Mouse (Mus musculus): ENCODE measurements around the gene Vpreb3. TPM values are rescaled to one million over a fixed set of nuclear protein-coding genes. Genes with fewer than 3 reads are reported as not detected.

Gene Vpreb3
- total RNA-seq (2017), result 0.87 to 5.0 TPM (median 1.2 TPM) in 3 replicates

GRCm38 (mm10) chr10:75942736-75943477 lies at the start of gene Vpreb3:
Vpreb3 (plus strand) TSS chr10:75943057.
- ATAC-seq (replicated peaks; ENCODE audit: insufficient number of reproducible peaks, low FRiP score, low TSS enrichment, poor library complexity, severe bottlenecking), result no peak

- peak; percentile 98 for ATAC-seq (replicated peaks; ENCODE audit: insufficient number of reproducible peaks, low FRiP score, low TSS enrichment, poor library complexity, severe bottlenecking)
Observed at GRCm38 (mm10) chr10:75893089-75893750, 49.6 kb upstream of the Vpreb3 start, which contains the start of gene Derl3. Derl3 (plus strand) TSS chr10:75893413.

- no peak for ATAC-seq (replicated peaks; ENCODE audit: insufficient number of reproducible peaks, low FRiP score, low TSS enrichment, poor library complexity, severe bottlenecking)
Observed at GRCm38 (mm10) chr10:75894601-75895000, 48.3 kb upstream of the Vpreb3 start.

- no peak for ATAC-seq (replicated peaks; ENCODE audit: insufficient number of reproducible peaks, low FRiP score, low TSS enrichment, poor library complexity, severe bottlenecking)
Observed at GRCm38 (mm10) chr10:75895730-75896129, 47.1 kb upstream of the Vpreb3 start.

- no peak for ATAC-seq (replicated peaks; ENCODE audit: insufficient number of reproducible peaks, low FRiP score, low TSS enrichment, poor library complexity, severe bottlenecking)
Observed at GRCm38 (mm10) chr10:75896208-75896607, 46.6 kb upstream of the Vpreb3 start.

GRCm38 (mm10) chr10:75897373-75897772 lies 45.5 kb upstream of the Vpreb3 start:
- ATAC-seq (replicated peaks; ENCODE audit: insufficient number of reproducible peaks, low FRiP score, low TSS enrichment, poor library complexity, severe bottlenecking), result no peak

- no peak for ATAC-seq (replicated peaks; ENCODE audit: insufficient number of reproducible peaks, low FRiP score, low TSS enrichment, poor library complexity, severe bottlenecking)
Observed at GRCm38 (mm10) chr10:75898039-75898564, 44.8 kb upstream of the Vpreb3 start.

GRCm38 (mm10) chr10:75898846-75899245 lies 44.0 kb upstream of the Vpreb3 start:
- ATAC-seq (replicated peaks; ENCODE audit: insufficient number of reproducible peaks, low FRiP score, low TSS enrichment, poor library complexity, severe bottlenecking), result no peak

- ATAC-seq (replicated peaks; ENCODE audit: insufficient number of reproducible peaks, low FRiP score, low TSS enrichment, poor library complexity, severe bottlenecking), result no peak
Observed at GRCm38 (mm10) chr10:75904391-75904790, 38.5 kb upstream of the Vpreb3 start.

- no peak for ATAC-seq (replicated peaks; ENCODE audit: insufficient number of reproducible peaks, low FRiP score, low TSS enrichment, poor library complexity, severe bottlenecking)
Observed at GRCm38 (mm10) chr10:75906882-75907281, 36.0 kb upstream of the Vpreb3 start.

GRCm38 (mm10) chr10:75910698-75911097 lies 32.2 kb upstream of the Vpreb3 start:
- no peak for ATAC-seq (replicated peaks; ENCODE audit: insufficient number of reproducible peaks, low FRiP score, low TSS enrichment, poor library complexity, severe bottlenecking)

GRCm38 (mm10) chr10:75913013-75913589 lies 29.8 kb upstream of the Vpreb3 start:
- ATAC-seq (replicated peaks; ENCODE audit: insufficient number of reproducible peaks, low FRiP score, low TSS enrichment, poor library complexity, severe bottlenecking), result no peak

GRCm38 (mm10) chr10:75915557-75915956 lies 27.3 kb upstream of the Vpreb3 start:
- ATAC-seq (replicated peaks; ENCODE audit: insufficient number of reproducible peaks, low FRiP score, low TSS enrichment, poor library complexity, severe bottlenecking), result no peak

- ATAC-seq (replicated peaks; ENCODE audit: insufficient number of reproducible peaks, low FRiP score, low TSS enrichment, poor library complexity, severe bottlenecking), result no peak
Observed at GRCm38 (mm10) chr10:75916840-75917239, 26.0 kb upstream of the Vpreb3 start.

GRCm38 (mm10) chr10:75919026-75919425 lies 23.8 kb upstream of the Vpreb3 start:
- no peak for ATAC-seq (replicated peaks; ENCODE audit: insufficient number of reproducible peaks, low FRiP score, low TSS enrichment, poor library complexity, severe bottlenecking)

- peak; percentile 77 for ATAC-seq (replicated peaks; ENCODE audit: insufficient number of reproducible peaks, low FRiP score, low TSS enrichment, poor library complexity, severe bottlenecking)
Observed at GRCm38 (mm10) chr10:75921026-75921725, 21.7 kb upstream of the Vpreb3 start, which contains the start of gene Smarcb1. Smarcb1 (minus strand) TSS chr10:75921617.

- ATAC-seq (replicated peaks; ENCODE audit: insufficient number of reproducible peaks, low FRiP score, low TSS enrichment, poor library complexity, severe bottlenecking), result no peak
Observed at GRCm38 (mm10) chr10:75921726-75922560, 20.9 kb upstream of the Vpreb3 start.

- no peak for ATAC-seq (replicated peaks; ENCODE audit: insufficient number of reproducible peaks, low FRiP score, low TSS enrichment, poor library complexity, severe bottlenecking)
Observed at GRCm38 (mm10) chr10:75924324-75924723, 18.5 kb upstream of the Vpreb3 start.

Measured in monocyte, adult 5-6 weeks (primary cell).